ENCODE assay signal across 11 mouse cellular contexts in the genomic region with DNA sequence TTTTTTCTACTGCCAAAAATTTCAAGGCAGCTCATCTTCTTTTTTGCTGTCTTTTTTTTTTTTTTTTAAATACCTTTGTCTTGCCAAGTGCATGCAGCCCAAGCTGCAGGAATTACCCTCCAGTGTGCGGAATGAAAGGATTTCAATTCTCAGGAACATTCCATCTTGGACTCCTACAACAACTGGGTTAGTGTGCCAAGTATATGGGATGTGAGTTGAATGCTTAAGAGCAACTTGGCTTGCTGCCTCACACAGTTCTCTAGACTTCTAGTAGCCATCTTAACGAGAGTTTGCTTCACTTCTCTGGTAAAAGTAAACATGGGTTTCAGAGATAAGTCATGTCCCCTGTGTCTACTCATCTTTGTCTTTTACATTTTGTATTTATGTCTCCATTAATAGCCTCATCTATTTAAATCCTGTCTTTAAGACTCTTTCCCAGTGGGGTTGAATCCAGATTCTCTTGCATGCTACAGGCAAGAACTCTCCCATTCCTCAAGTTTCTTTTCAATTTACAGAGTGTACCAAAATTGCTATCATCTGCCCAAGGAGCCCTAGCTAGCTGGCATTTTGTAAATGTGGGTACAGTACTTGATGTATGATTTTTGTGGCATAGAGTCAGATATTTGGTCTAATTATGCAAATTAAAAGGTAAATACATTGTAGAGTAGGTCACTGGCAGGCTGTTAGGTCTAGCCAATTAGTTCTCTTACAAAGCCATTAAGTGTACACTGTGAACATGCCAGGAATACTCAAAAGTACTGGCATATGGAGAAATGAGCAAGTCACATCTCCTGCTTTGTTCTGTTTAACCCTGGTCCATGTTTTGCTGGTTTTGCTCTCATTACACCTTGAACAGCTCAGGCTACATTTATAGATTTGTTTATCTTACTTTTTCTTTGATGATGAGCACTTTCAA. TPM values are rescaled to one million over a fixed set of nuclear protein-coding genes. Genes with fewer than 3 reads are reported as not detected.
A peak's percentile ranks its signal among the peaks of the same experiment; 100 is the strongest.
DNase-seq lines count a peak whose midpoint lies in the region; ATAC-seq lines count a peak whose summit lies in the region.
"Had no signal": no experiment of that assay in that cellular context is flagged by ENCODE, and none has a peak within 500 bp of the region (broad histone marks: within the 10 kb centered on the region; RNA-seq: fewer than 3 reads in every experiment).

No protein-coding gene starts in this region.

- WGBS in stomach, embryonic 16.5 days: 40% methylated on average over 2 of the region's 2 CpGs

- H3K36me3 ChIP-seq in stomach, embryonic 16.5 days (ENCODE audit: control insufficient read depth, insufficient read depth, low read length): no peaks in the 10 kb centered on the region
- H3K36me3 ChIP-seq: G1E had no signal

- no peaks in the 10 kb centered on the region for H3K27me3 ChIP-seq in stomach, embryonic 16.5 days (ENCODE audit: control insufficient read depth, insufficient read depth, low read length)

- H3K9me3 ChIP-seq in stomach, embryonic 16.5 days (replicated peaks; ENCODE audit: control insufficient read depth, low read length): no peaks in the 10 kb centered on the region
- H3K9me3 ChIP-seq: G1E had no signal

- no peaks in the 10 kb centered on the region for H3K4me1 ChIP-seq in stomach, embryonic 16.5 days (ENCODE audit: control insufficient read depth, insufficient read depth, low read length)

- peak overlapping the region; percentile 12; the same call in 1 of the 2 replicates for H3K27ac ChIP-seq in stomach, embryonic 16.5 days (ENCODE audit: low read length)

- H3K9ac ChIP-seq in stomach, embryonic 16.5 days (ENCODE audit: low read length): no peak overlapping the region

- ATAC-seq in stomach, embryonic 16.5 days (ENCODE audit: insufficient read depth, low FRiP score): peak; percentile 53; the same call in 1 of the 2 replicates

- no peak overlapping the region for H3K4me2 ChIP-seq in stomach, embryonic 16.5 days (ENCODE audit: low read depth, low read length)

- no peak overlapping the region for H3K4me3 ChIP-seq in stomach, embryonic 16.5 days (replicated peaks; ENCODE audit: low read length)
- H3K4me3 ChIP-seq: myocyte had no signal

- peak; percentile 42 for DNase-seq in testis, postnatal 10 days (ENCODE audit: low spot score)
- DNase-seq in testis, postnatal 14 days (ENCODE audit: low spot score): no peak
- peak; percentile 31 to 76 for DNase-seq in frontal cortex, postnatal 36 days (ENCODE audit: low spot score in 2 of 2)
- DNase-seq in left cerebral cortex, postnatal 4 days: peak; percentile 57
- no peak for DNase-seq in spleen, postnatal 36 days (ENCODE audit: low spot score in 2 of 2)
- DNase-seq in liver: no peak
- DNase-seq in urinary bladder, postnatal 25 days (ENCODE audit: low spot score): no peak
- DNase-seq: kidney, adult 2 months had no signal

- intact Hi-C loops in left cerebral cortex, postnatal 4 days (cut with DNase I): no loop called here

RNA-seq across cellular contexts. Expression of a gene that starts 35.4 kb away (rescaled TPM):
- total RNA-seq in left cerebral cortex, postnatal 4 days (2021): 10 to 100 TPM; 18.6 to 20.7 TPM
- polyA plus RNA-seq in stomach, embryonic 16.5 days (2015; fragmentation: Nextera tagmentation; extraction: Ambion mirVana): 21.2 and 22.7 TPM in 2 replicates

Comparison
In these comparisons a context has a peak if more than half of its experiments do, and no peak if none do; other contexts are left out.
1. DNase-seq: peak in testis, postnatal 10 days (single experiment), frontal cortex, postnatal 36 days (2 of 2) and left cerebral cortex, postnatal 4 days (single experiment); none in testis, postnatal 14 days (single experiment), spleen, postnatal 36 days (0 of 2), liver (single experiment) and urinary bladder, postnatal 25 days (single experiment).